Mouse (Mus musculus): ENCODE data around the gene Il18rap. TPM values are rescaled to one million over a fixed set of nuclear protein-coding genes. Genes with fewer than 3 reads are reported as not detected.
"Not testable (repeated sequence)": the region's sequence is repeated elsewhere in the genome, so short reads cannot be mapped to it uniquely, and the experiment has no call there.

Il18rap gene
- total RNA-seq, 2 experiments from 2014 or later = 0.12 TPM

DNA sequence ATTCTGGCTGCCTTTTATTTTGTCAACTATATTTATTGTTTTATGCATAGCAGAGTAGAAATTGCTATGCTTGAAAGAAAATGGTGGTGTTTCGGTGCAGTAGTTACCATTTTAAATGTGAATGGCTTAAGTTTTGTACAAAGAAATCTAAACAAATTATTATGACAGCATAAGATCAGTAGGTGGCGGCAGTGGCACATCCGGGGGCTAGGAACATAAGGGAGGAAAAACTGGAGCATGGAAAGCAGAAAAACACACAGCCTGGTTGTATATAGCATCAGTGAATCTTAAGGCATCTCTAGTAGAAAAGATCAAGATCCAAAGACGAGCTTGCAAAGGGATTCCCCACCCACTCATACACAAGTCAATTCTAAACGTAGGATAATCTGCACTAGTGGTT lies 22.4 kb downstream of the Il18rap start:
- DNase-seq = no peak
- intact Hi-C loops (cut with DNase I) = loop anchor here (10.0 kb wide), 1 partner anchor 513 kb away; no protein-coding TSS in a partner anchor

DNA sequence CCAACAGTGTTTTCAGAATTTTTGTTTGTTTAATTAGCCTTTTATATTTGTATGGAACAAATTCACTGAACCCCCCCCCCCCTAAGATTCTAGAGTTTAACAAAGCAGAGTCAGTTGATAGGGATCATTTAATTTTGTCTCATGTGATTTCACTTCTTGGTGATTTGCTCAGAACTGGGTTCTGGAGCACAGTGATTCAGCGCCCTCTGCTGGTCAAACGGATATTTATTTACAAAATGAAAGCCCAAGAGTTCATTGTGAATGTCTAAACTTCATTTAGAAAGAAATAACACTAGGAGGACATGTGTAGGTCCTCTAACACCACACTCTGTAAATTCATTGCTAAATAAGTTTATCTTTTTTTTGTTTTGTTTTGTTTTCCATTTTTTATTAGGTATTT lies 29.5 kb downstream of the Il18rap start:
- DNase-seq = peak; percentile 54
- intact Hi-C loops (cut with DNase I) = loop anchor here (10.0 kb wide), 1 partner anchor 430 kb away; no protein-coding TSS in a partner anchor

- intact Hi-C loops (cut with DNase I) = loop anchor here (2.0 to 10.0 kb wide), 2 partner anchors 166 to 432 kb away; no protein-coding TSS in a partner anchor
- no peak for DNase-seq
Observed at GRCm38 (mm10) chr1:40546645-40547044, 31.5 kb downstream of the Il18rap start.

DNA sequence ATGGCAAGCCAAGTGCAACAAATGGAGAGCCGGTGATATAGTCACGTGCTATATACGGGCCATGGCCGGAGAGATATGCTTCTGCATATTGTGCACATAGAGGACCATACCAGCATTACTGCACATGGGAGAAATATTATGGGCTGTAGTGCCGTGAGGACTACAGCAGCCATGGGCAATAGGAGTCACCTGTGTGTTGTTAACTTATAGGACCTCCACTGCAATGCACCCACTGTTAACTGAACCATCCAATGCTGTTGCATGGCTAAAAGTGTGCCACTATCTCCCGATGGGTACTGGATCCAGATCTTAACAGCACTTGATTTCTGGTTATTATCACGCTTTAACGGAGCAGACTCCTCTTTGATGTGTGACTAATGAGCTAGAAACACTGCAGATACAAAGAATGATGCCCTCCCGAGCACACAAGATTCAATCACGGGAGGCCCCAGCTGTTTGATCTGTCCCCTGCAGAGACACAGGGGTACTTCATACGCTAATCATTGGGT lies 32.0 kb downstream of the Il18rap start:
- DNase-seq = no peak
- intact Hi-C loops (cut with DNase I) = loop anchor here (2.0 to 10.0 kb wide), 2 partner anchors 166 to 432 kb away; no protein-coding TSS in a partner anchor

- intact Hi-C loops (cut with DNase I) = loop anchor here (2.0 to 10.0 kb wide), 2 partner anchors 167 to 433 kb away; no protein-coding TSS in a partner anchor
- peak; percentile 31 for DNase-seq
Observed at GRCm38 (mm10) chr1:40547762-40548161, 32.6 kb downstream of the Il18rap start.

DNA sequence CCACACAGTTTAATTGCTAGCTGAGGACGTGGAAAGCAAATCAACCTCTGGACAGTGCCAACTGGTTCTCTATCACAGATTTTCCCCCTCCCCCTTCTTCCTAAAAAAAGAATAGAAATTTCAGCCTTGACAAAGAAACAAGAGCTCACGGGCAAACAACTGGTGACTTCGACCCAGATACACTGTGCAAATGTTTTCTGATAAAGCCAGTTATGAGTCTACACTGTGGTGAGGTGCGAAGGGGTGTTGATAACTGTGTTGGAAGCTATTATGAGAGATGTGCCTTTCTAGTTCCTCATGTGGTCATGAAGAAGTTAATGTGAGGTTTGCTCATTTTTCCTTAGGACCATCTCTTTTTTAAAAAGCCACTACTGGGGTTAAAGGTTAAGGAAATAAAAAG lies 54.2 kb downstream of the Il18rap start:
- no peak for DNase-seq
- intact Hi-C loops (cut with DNase I) = no loop called here

GRCm38 (mm10) chr1:40579784-40580183 lies 64.6 kb downstream of the Il18rap start, which contains the start of gene Slc9a4:
Gene Slc9a4 (plus strand): TSS chr1:40580081.
- peak; percentile 29 for DNase-seq
- intact Hi-C loops (cut with DNase I) = loop anchor here (5.0 to 10.0 kb wide), 2 partner anchors 185 to 268 kb away; no protein-coding TSS in a partner anchor

GRCm38 (mm10) chr1:40580269-40580668 lies 65.1 kb downstream of the Il18rap start:
- DNase-seq = no peak
- intact Hi-C loops (cut with DNase I) = loop anchor here (10.0 kb wide), 1 partner anchor 185 kb away; no protein-coding TSS in a partner anchor

DNA sequence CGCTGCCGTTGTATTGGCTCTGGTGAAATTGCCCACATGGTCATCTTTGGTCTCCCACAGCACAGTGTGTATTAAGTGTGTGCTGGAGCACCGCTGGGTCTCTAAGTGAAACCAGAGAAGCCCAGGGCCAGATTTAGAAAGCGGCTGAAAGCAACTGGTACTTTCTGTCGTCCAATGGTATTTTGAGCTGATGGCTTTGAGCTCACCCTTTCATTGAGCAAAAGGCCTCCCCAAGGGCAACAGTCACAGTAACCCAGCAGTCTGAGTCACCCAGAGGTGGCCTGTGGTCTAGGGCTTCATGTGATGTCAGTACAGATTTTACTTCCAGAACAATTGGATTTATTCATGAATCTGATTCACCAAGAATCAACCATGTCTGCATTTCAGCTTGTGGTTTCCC lies 71.6 kb downstream of the Il18rap start:
- DNase-seq = no peak
- intact Hi-C loops (cut with DNase I) = loop anchor here (10.0 kb wide), 1 partner anchor 178 kb away; no protein-coding TSS in a partner anchor

GRCm38 (mm10) chr1:40590931-40591330 lies 75.8 kb downstream of the Il18rap start:
- intact Hi-C loops (cut with DNase I) = no loop called here
- no peak for DNase-seq

GRCm38 (mm10) chr1:40597822-40598221 lies 82.7 kb downstream of the Il18rap start:
- intact Hi-C loops (cut with DNase I) = no loop called here
- no peak for DNase-seq

DNA sequence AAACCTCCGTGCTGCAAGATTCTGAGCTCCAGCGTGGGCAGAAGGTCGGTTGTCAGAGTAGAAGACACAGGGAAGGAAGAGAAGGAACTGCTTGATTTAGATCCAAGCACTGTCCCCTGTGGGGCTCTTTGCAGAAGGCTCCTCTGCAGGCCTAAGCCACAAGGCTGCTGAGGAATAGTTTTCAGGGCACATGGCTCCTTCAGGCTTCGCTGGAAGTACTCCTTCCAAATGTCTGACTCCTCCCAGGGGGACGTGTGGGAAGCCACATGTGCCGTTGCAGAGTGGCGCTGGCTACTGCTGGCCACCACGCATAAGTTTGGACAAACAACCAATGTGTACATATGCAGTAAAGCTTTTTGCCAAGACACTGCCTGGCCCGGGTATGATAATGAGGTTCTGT lies 84.5 kb downstream of the Il18rap start:
- intact Hi-C loops (cut with DNase I); DNase-seq: not testable (repeated sequence)

DNA sequence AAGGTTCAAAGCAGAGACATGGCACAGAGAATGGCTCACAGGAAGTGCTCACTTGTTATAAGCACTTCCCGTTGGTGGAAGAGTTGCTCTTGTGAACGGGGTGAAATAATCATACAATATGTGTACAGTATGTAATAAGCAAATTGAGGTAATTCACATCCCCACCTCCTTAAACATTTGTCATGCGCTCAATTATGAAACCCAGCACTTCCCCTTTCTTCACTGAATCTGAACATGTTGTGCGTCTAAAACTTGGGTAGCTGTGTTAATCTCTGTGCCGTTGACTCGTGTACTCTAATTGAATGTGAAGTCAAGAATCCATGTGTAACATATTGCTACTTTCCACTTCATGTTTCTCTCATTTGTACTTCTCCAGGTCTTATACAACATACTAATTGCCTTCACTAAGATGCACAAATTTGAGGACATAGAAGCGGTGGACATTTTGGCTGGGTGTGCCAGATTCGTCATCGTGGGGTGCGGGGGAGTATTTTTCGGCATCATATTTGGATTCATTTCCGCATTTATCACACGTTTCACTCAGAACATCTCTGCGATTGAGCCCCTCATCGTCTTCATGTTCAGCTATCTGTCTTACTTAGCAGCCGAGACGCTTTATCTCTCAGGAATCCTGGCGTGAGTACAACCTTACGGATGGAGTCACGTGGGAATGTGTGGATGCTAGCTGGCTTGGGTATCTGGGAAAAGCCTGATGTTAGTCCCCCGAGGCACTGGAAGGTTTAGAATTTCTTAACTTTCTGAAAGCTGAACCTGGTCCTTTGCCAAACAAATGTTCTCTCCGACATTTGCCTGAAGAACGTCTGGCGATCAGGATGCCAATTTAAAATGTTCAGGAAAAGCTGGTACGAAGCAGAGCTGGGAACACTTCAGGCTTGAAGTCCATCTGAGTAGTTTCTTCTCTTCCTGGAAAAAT lies 85.5 kb downstream of the Il18rap start:
- intact Hi-C loops (cut with DNase I) = no loop called here
- DNase-seq = no peak

Other genes with a start within 250 kb of the Il18rap start
- 1 to 10 TPM; 1.0 to 1.7 TPM for gene Il1rl2, start 190.8 kb upstream of the Il18rap start, total RNA-seq (2021)
- under 1 TPM; 0.54 to 0.60 TPM for gene Il1rl1, start 85.8 kb upstream of the Il18rap start, total RNA-seq (2021)
- gene Il18r1, start 49.8 kb upstream of the Il18rap start, total RNA-seq (2021) = not detected
- 1 to 10 TPM in 1 of 2 experiments, under 1 TPM in 1; 0.24 to 1.8 TPM for gene Slc9a4, start 64.7 kb downstream of the Il18rap start, total RNA-seq (2021)
- 1 to 10 TPM; 1.6 to 2.5 TPM for gene Slc9a2, start 165.2 kb downstream of the Il18rap start, total RNA-seq (2021)